In the genomic region with DNA sequence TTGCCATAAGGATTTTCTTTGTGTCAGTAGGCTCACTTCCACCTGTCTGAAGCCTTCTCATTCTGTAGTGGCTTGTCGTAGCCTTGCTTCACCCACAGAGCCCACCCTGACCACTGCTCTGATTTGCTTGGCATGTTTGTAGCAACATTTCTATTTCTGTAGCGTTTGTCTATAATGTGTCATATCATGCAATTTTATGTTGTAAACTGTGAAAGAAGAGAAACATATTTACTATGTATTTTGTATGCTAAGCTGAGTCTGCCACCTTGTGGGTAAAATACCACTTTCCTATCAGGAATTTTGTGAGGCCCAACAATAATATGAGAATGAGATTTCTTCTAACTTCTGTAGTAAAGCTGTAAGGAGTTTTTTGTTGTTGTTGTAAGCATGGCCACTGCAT, we compare ENCODE assay signal across 13 mouse cellular contexts. TPM values are rescaled to one million over a fixed set of nuclear protein-coding genes. Genes with fewer than 3 reads are reported as not detected.
A peak's percentile ranks its signal among the peaks of the same experiment; 100 is the strongest.
DNase-seq lines count a peak whose midpoint lies in the region; ATAC-seq and TF ChIP-seq lines count a peak whose summit lies in the region.
"Had no signal": no experiment of that assay in that cellular context is flagged by ENCODE, and none has a peak within 500 bp of the region (broad histone marks: within the 10 kb centered on the region; RNA-seq: fewer than 3 reads in every experiment).

No protein-coding gene starts in this region.

- H3K27me3 ChIP-seq in liver, embryonic 14.5 days (ENCODE audit: control insufficient read depth, insufficient read depth, low read length), result no peaks in the 10 kb centered on the region
- H3K27me3 ChIP-seq in MEL (ENCODE audit: control insufficient read depth in 1 of 2, insufficient read depth in 2 of 2, low read length in 2 of 2), result peaks cover 0 to 1% of the 10 kb centered on the region in 2 experiments; a peak in 1 of 4 replicates
- H3K27me3 ChIP-seq: liver, embryonic 13.5 days; midbrain, embryonic 13.5 days had no signal

- intact Hi-C loops in gastrocnemius, adult 2 months (cut with DNase I), result loop anchor here (2.0 to 5.0 kb wide), 2 partner anchors 38 to 191 kb away; no protein-coding TSS in a partner anchor

- peak; percentile 93 for TF ChIP-seq RAD21 in MEL (IDR thresholded peaks at IDR 0.05; ENCODE audit: low read depth, low read length)

- H3K4me2 ChIP-seq in liver, embryonic 14.5 days (ENCODE audit: low read depth), result no peak overlapping the region
- H3K4me2 ChIP-seq: liver, embryonic 13.5 days; midbrain, embryonic 13.5 days had no signal

- no peak for TF ChIP-seq EP300 in liver, embryonic 14.5 days (IDR thresholded peaks at IDR 0.05; ENCODE audit: low read depth)
- no peak for TF ChIP-seq EP300 in MEL (IDR thresholded peaks at IDR 0.05; ENCODE audit: low read depth in 1 of 2, low read length in 2 of 2)

- WGBS in liver, embryonic 14.5 days (ENCODE audit: insufficient replicate concordance), result 52% methylated on average over 2 of the region's 2 CpGs

- H3K9me3 ChIP-seq in liver, embryonic 14.5 days (ENCODE audit: control insufficient read depth, low read length), result no peaks in the 10 kb centered on the region
- no peaks in the 10 kb centered on the region for H3K9me3 ChIP-seq in MEL (replicated peaks; ENCODE audit: insufficient read depth, low read length)
- H3K9me3 ChIP-seq: liver, embryonic 13.5 days; midbrain, embryonic 13.5 days had no signal

- TF ChIP-seq CTCF in gastrocnemius, adult 2 months (IDR thresholded peaks at IDR 0.05), result peak; percentile 57
- TF ChIP-seq CTCF in liver, embryonic 14.5 days (IDR thresholded peaks at IDR 0.05; ENCODE audit: low read depth), result peak; percentile 17; the same call in 1 of the 2 replicates
- peak in 2 of 3 experiments; percentile 20 to 73; a peak in 3 of 6 replicates for TF ChIP-seq CTCF in MEL (IDR thresholded peaks at IDR 0.05 in 2 of 3, conservative IDR thresholded peaks at IDR 0.05 in 1 of 3; ENCODE audit: control insufficient read depth in 1 of 3, insufficient read depth in 1 of 3, low read depth in 2 of 3, low read length in 3 of 3, poor library complexity in 1 of 3, severe bottlenecking in 1 of 3)

- H3K4me3 ChIP-seq in gastrocnemius, adult 2 months, result no peak overlapping the region
- no peak overlapping the region for H3K4me3 ChIP-seq in liver, embryonic 14.5 days (ENCODE audit: insufficient read depth in 1 of 2, low read depth in 2 of 2, low read length in 2 of 2)
- no peak overlapping the region for H3K4me3 ChIP-seq in MEL (ENCODE audit: control insufficient read depth in 1 of 2, insufficient read depth in 1 of 2, low read depth in 2 of 2, low read length in 2 of 2)
- H3K4me3 ChIP-seq: liver, embryonic 13.5 days; midbrain, embryonic 13.5 days had no signal

- H3K79me2 ChIP-seq in MEL (ENCODE audit: control insufficient read depth, insufficient read depth, low read length, poor library complexity), result no peaks in the 10 kb centered on the region

- no peak for TF ChIP-seq POLR2A in MEL (IDR thresholded peaks at IDR 0.05; ENCODE audit: control insufficient read depth in 1 of 2, insufficient read depth in 1 of 2, low read depth in 1 of 2, low read length in 2 of 2, poor library complexity in 1 of 2)

- no peak for ATAC-seq in liver, embryonic 14.5 days (ENCODE audit: insufficient read depth)
- ATAC-seq: midbrain, embryonic 13.5 days had no signal

- no peaks in the 10 kb centered on the region for H3K4me1 ChIP-seq in liver, embryonic 14.5 days (replicated peaks; ENCODE audit: control insufficient read depth in 2 of 2, insufficient read depth in 2 of 2, low read length in 1 of 2)
- H3K4me1 ChIP-seq in MEL (ENCODE audit: control insufficient read depth in 1 of 2, insufficient read depth in 2 of 2, low read length in 2 of 2), result peaks cover 0 to 6% of the 10 kb centered on the region in 2 experiments; a peak in 2 of 4 replicates
- H3K4me1 ChIP-seq: liver, embryonic 13.5 days; midbrain, embryonic 13.5 days had no signal

- H3K9ac ChIP-seq in liver, embryonic 14.5 days (replicated peaks), result no peak overlapping the region
- H3K9ac ChIP-seq in MEL (ENCODE audit: control insufficient read depth, low read depth, low read length, poor library complexity, severe bottlenecking), result no peak overlapping the region
- H3K9ac ChIP-seq: liver, embryonic 13.5 days; midbrain, embryonic 13.5 days had no signal

- no peak for DNase-seq in gastrocnemius, adult 2 months
- DNase-seq in gastrocnemius, postnatal 25 days, result no peak
- DNase-seq in liver, embryonic 14.5 days (ENCODE audit: low read depth in 3 of 3, low spot score in 3 of 3), result no peak
- no peak for DNase-seq in liver
- DNase-seq in MEL (ENCODE audit: low read depth, low spot score), result peak; percentile 44
- DNase-seq in lung, postnatal 10 days, result peak; percentile 18
- DNase-seq in cerebellum, adult 9-10 months, result no peak
- no peak for DNase-seq in kidney, postnatal 10 days
- DNase-seq: cerebellum, postnatal 25 days; gastrocnemius, postnatal 10 days; kidney, adult 18-20 months; liver, embryonic 13.5 days had no signal

- H3K27ac ChIP-seq in gastrocnemius, adult 2 months, result no peak overlapping the region
- no peak overlapping the region for H3K27ac ChIP-seq in liver, embryonic 14.5 days
- no peak overlapping the region for H3K27ac ChIP-seq in MEL (ENCODE audit: control insufficient read depth, low read depth, low read length)
- H3K27ac ChIP-seq: liver, embryonic 13.5 days; midbrain, embryonic 13.5 days had no signal

- no peaks in the 10 kb centered on the region for H3K36me3 ChIP-seq in liver, embryonic 14.5 days (replicated peaks; ENCODE audit: control insufficient read depth, insufficient read depth, low read depth)
- H3K36me3 ChIP-seq in MEL (ENCODE audit: control insufficient read depth in 1 of 2, insufficient read depth in 2 of 2, low read length in 2 of 2), result peaks cover 0 to 3% of the 10 kb centered on the region in 2 experiments; a peak in 1 of 4 replicates
- H3K36me3 ChIP-seq: liver, embryonic 13.5 days had no signal

TF ChIP-seq in MEL, 35 proteins besides CTCF, POLR2A, EP300 and RAD21:
- TF ChIP-seq POLR2AphosphoS2 (IDR thresholded peaks at IDR 0.05; ENCODE audit: low read length) (no peak), USF1 (IDR thresholded peaks at IDR 0.05; ENCODE audit: low read depth, low read length) (no peak), ZKSCAN1 (IDR thresholded peaks at IDR 0.05; ENCODE audit: low read depth, low read length) (no peak), SMC3 (IDR thresholded peaks at IDR 0.05; ENCODE audit: low read depth, low read length) (peak; percentile 95), POLR2AphosphoS5 (IDR thresholded peaks at IDR 0.05; ENCODE audit: borderline replicate concordance, low read depth, low read length) (no peak), KAT2A (conservative IDR thresholded peaks at IDR 0.05; ENCODE audit: low read depth, low read length) (no peak), TCF12 (IDR thresholded peaks at IDR 0.05; ENCODE audit: low read depth, low read length) (no peak), UBTF (IDR thresholded peaks at IDR 0.05; ENCODE audit: borderline replicate concordance, insufficient read depth, low read depth, low read length) (no peak), GATA1 (IDR thresholded peaks at IDR 0.05; ENCODE audit: low read depth, low read length) (no peak), TAL1 (IDR thresholded peaks at IDR 0.05; ENCODE audit: low read length) (no peak), ZC3H11A (IDR thresholded peaks at IDR 0.05; ENCODE audit: low read depth, low read length) (peak; percentile 89), ZNF384 (IDR thresholded peaks at IDR 0.05; ENCODE audit: low read depth, low read length) (no peak), CHD2 (IDR thresholded peaks at IDR 0.05; ENCODE audit: low read length) (no peak), MXI1 (IDR thresholded peaks at IDR 0.05; ENCODE audit: low read depth, low read length) (no peak)
TF ChIP-seq in MEL: peak in this region for 2.

RNA-seq across cellular contexts. Expression of gene Stard9, which starts 41.3 kb away (rescaled TPM):
- total RNA-seq in gastrocnemius, adult 2 months (2021), result 1 to 10 TPM; 3.0 TPM
- 1 to 10 TPM; 3.8 to 4.9 TPM for total RNA-seq in gastrocnemius, postnatal 25 days (2021)
- polyA plus RNA-seq in liver, embryonic 14.5 days (2012; rRNA removed), result 1.1 and 1.5 TPM in 2 replicates
- polyA plus RNA-seq in liver, embryonic 14.5 days (2014; fragmentation: Nextera tagmentation; extraction: Ambion mirVana), result 0.56 and 0.78 TPM in 2 replicates
- 0.46 and 0.50 TPM in 2 replicates for total RNA-seq in MEL (2012; rRNA removed)
- polyA plus RNA-seq in MEL (2012; ENCODE audit: insufficient read depth in 1 of 2, insufficient read length in 2 of 2, low read depth in 1 of 2, low replicate concordance in 2 of 2, missing spikeins in 1 of 2), result 1 to 10 TPM in 1 of 2 experiments, not detected in 1; 1.1 TPM

Comparison
In these comparisons a context has a peak if more than half of its experiments do, and no peak if none do; other contexts are left out.
1. DNase-seq: peak in MEL (single experiment) and lung, postnatal 10 days (single experiment); none in gastrocnemius, adult 2 months (single experiment), gastrocnemius, postnatal 25 days (single experiment), liver, embryonic 14.5 days (0 of 3), liver (single experiment), cerebellum, adult 9-10 months (single experiment) and kidney, postnatal 10 days (single experiment).
2. Peak in every context shown above with its lines, with median percentiles within 50 percentile points of each other: CTCF ChIP-seq.